In the genomic region with DNA sequence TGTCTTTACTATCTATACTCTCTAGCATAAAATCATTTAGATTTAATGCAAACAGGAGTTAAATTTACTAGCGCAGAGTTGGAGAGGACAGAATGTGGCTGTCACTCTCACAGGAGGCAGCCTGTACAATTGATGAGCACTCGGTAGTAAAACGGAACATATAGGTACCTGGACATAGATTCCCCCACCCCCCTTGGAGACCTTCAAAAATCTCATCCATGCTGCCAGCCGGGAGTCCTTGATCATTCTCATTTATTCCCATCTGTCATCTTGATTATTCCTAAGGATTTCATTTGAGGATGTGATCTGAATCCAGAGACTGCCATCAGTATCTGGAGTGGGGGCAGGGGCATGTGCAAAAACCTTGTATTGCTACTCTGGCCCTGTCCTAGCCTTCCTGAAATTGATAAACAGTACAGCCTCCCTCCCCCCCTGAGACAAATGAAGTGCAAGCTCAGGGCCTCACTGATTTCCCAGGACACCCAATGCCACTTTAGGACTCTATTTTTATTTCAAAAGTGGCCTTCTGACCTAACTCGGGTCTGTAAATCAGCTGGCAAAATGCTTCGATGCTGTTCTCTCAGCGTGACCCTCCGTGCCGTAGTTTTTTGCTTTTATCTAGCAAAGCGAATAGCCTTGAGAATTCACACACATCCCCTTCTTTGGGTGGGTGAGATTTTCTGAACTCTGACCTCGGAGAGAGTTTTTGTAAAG, we compare ENCODE assay signal across 14 mouse cellular contexts.
DNase-seq lines count a peak whose midpoint lies in the region; ATAC-seq lines count a peak whose summit lies in the region.
"Had no signal": no experiment of that assay in that cellular context is flagged by ENCODE, and none has a peak within 500 bp of the region (broad histone marks: within the 10 kb centered on the region; RNA-seq: fewer than 3 reads in every experiment).

No protein-coding gene starts in this region.

- ATAC-seq in hindbrain, embryonic 14.5 days (ENCODE audit: low FRiP score) = no peak
- ATAC-seq in hindbrain, embryonic 16.5 days = peak; percentile 46; the same call in 1 of the 2 replicates
- peak; percentile 74 for ATAC-seq in neural tube, embryonic 12.5 days (ENCODE audit: low FRiP score, low read depth)

- no peak overlapping the region for H3K9ac ChIP-seq in hindbrain, embryonic 14.5 days
- H3K9ac ChIP-seq in hindbrain, embryonic 16.5 days (ENCODE audit: low read depth, low read length) = no peak overlapping the region
- H3K9ac ChIP-seq in neural tube, embryonic 12.5 days = no peak overlapping the region
- H3K9ac ChIP-seq: kidney, embryonic 15.5 days; liver, embryonic 13.5 days had no signal

- peak; percentile 22 for DNase-seq in adrenal gland, adult 8-10 months
- no peak for DNase-seq in adrenal gland, postnatal 25 days
- peak; percentile 30 for DNase-seq in hindbrain, embryonic 10.5 days (ENCODE audit: low spot score)
- DNase-seq in hindbrain, embryonic 14.5 days (ENCODE audit: low spot score) = no peak
- DNase-seq in thymus, adult 18-20 months = no peak
- no peak for DNase-seq in urinary bladder, postnatal 25 days (ENCODE audit: low spot score)
- DNase-seq: cerebellum, postnatal 25 days; liver, embryonic 13.5 days; lung, postnatal 10 days had no signal

- H3K4me3 ChIP-seq in hindbrain, embryonic 10.5 days = no peak overlapping the region
- no peak overlapping the region for H3K4me3 ChIP-seq in hindbrain, embryonic 14.5 days (replicated peaks; ENCODE audit: low read length)
- no peak overlapping the region for H3K4me3 ChIP-seq in hindbrain, embryonic 16.5 days (ENCODE audit: low read length)
- H3K4me3 ChIP-seq in neural tube, embryonic 12.5 days = no peak overlapping the region
- H3K4me3 ChIP-seq: kidney, embryonic 15.5 days; layer of hippocampus, adult 2 months; liver, embryonic 13.5 days; myocyte had no signal

- H3K9me3 ChIP-seq in hindbrain, embryonic 10.5 days = no peaks in the 10 kb centered on the region
- no peaks in the 10 kb centered on the region for H3K9me3 ChIP-seq in hindbrain, embryonic 14.5 days (ENCODE audit: control insufficient read depth, low read length)
- no peaks in the 10 kb centered on the region for H3K9me3 ChIP-seq in hindbrain, embryonic 16.5 days (ENCODE audit: control insufficient read depth, low read length)
- no peaks in the 10 kb centered on the region for H3K9me3 ChIP-seq in neural tube, embryonic 12.5 days
- H3K9me3 ChIP-seq: kidney, embryonic 15.5 days; liver, embryonic 13.5 days had no signal

- H3K27ac ChIP-seq in hindbrain, embryonic 10.5 days = peak overlapping the region; percentile 62; the same call in 1 of the 2 replicates
- no peak overlapping the region for H3K27ac ChIP-seq in hindbrain, embryonic 14.5 days
- no peak overlapping the region for H3K27ac ChIP-seq in hindbrain, embryonic 16.5 days (ENCODE audit: low read depth, low read length)
- H3K27ac ChIP-seq in neural tube, embryonic 12.5 days = no peak overlapping the region
- H3K27ac ChIP-seq: kidney, embryonic 15.5 days; layer of hippocampus, adult 2 months; liver, embryonic 13.5 days had no signal

- no peaks in the 10 kb centered on the region for H3K27me3 ChIP-seq in hindbrain, embryonic 10.5 days (ENCODE audit: insufficient read depth, poor library complexity, severe bottlenecking)
- no peaks in the 10 kb centered on the region for H3K27me3 ChIP-seq in hindbrain, embryonic 14.5 days (ENCODE audit: control insufficient read depth, insufficient read depth, low read length)
- H3K27me3 ChIP-seq in hindbrain, embryonic 16.5 days (replicated peaks; ENCODE audit: control insufficient read depth, insufficient read depth, low read length) = no peaks in the 10 kb centered on the region
- H3K27me3 ChIP-seq in neural tube, embryonic 12.5 days (replicated peaks) = no peaks in the 10 kb centered on the region
- H3K27me3 ChIP-seq: kidney, embryonic 15.5 days; liver, embryonic 13.5 days had no signal

- peaks cover 31% of the 10 kb centered on the region for H3K4me1 ChIP-seq in hindbrain, embryonic 10.5 days (replicated peaks)
- peaks cover 15% of the 10 kb centered on the region; the same call in 1 of the 2 replicates for H3K4me1 ChIP-seq in hindbrain, embryonic 14.5 days (replicated peaks; ENCODE audit: control insufficient read depth, insufficient read depth, low read length)
- H3K4me1 ChIP-seq in hindbrain, embryonic 16.5 days (ENCODE audit: control insufficient read depth, insufficient read depth, low read depth, low read length) = peaks cover 10% of the 10 kb centered on the region
- peaks cover 18% of the 10 kb centered on the region for H3K4me1 ChIP-seq in neural tube, embryonic 12.5 days
- H3K4me1 ChIP-seq: liver, embryonic 13.5 days had no signal

- H3K36me3 ChIP-seq in hindbrain, embryonic 10.5 days = no peaks in the 10 kb centered on the region
- H3K36me3 ChIP-seq in hindbrain, embryonic 14.5 days (replicated peaks; ENCODE audit: control insufficient read depth, insufficient read depth) = no peaks in the 10 kb centered on the region
- H3K36me3 ChIP-seq in hindbrain, embryonic 16.5 days (ENCODE audit: control insufficient read depth, insufficient read depth, low read length) = no peaks in the 10 kb centered on the region
- H3K36me3 ChIP-seq in neural tube, embryonic 12.5 days = no peaks in the 10 kb centered on the region
- H3K36me3 ChIP-seq: kidney, embryonic 15.5 days; liver, embryonic 13.5 days had no signal

- WGBS in hindbrain, embryonic 10.5 days = 31% methylated on average over 11 of the region's 11 CpGs
- WGBS in hindbrain, embryonic 14.5 days = 22% methylated on average over 11 of the region's 11 CpGs
- WGBS in hindbrain, embryonic 16.5 days = 19% methylated on average over 11 of the region's 11 CpGs
- WGBS in neural tube, embryonic 12.5 days = 22% methylated on average over 11 of the region's 11 CpGs

- no peak overlapping the region for H3K4me2 ChIP-seq in hindbrain, embryonic 14.5 days (replicated peaks)
- no peak overlapping the region for H3K4me2 ChIP-seq in hindbrain, embryonic 16.5 days (ENCODE audit: low read length)
- peak overlapping the region; percentile 9; the same call in 1 of the 2 replicates for H3K4me2 ChIP-seq in neural tube, embryonic 12.5 days (replicated peaks)
- H3K4me2 ChIP-seq: kidney, embryonic 15.5 days; liver, embryonic 13.5 days had no signal

Comparison
In these comparisons a context has a peak if more than half of its experiments do, and no peak if none do; other contexts are left out.
1. DNase-seq: peak in adrenal gland, adult 8-10 months (single experiment) and hindbrain, embryonic 10.5 days (single experiment); none in adrenal gland, postnatal 25 days (single experiment), hindbrain, embryonic 14.5 days (single experiment), thymus, adult 18-20 months (0 of 2) and urinary bladder, postnatal 25 days (single experiment).